Mouse (Mus musculus) spleen, adult 2 months (tissue): Measurements from ENCODE around the gene Lhpp. TPM values are rescaled to one million over a fixed set of nuclear protein-coding genes. Genes with fewer than 3 reads are reported as not detected.
A peak's percentile ranks its signal among the peaks of the same experiment; 100 is the strongest.

Experiments
- DNase-seq, 2 experiments: peaks; one replicate each; pipeline versions ENCODE4 v3.0.0 to v3.0.0-alpha.2; 2012 to 2021; ENCODE audit warnings: low spot score in 2 of 2, low read depth in 1 of 2
- H3K27ac ChIP-seq: fragments of 200-500 bp; 2 replicates; pipeline ENCODE4 v1.5.1; 2012; ENCODE audit warnings: low read length, inconsistent platforms; ENCODE audit not compliant: insufficient read depth
- H3K27me3 ChIP-seq: fragments of 200-500 bp; 2 replicates; pipeline ENCODE4 v1.6.1; 2012; ENCODE audit warnings: mild to moderate bottlenecking, moderate library complexity, low read length, inconsistent platforms; ENCODE audit not compliant: control insufficient read depth, insufficient read depth
- H3K36me3 ChIP-seq: fragments of 200-500 bp; 2 replicates; pipeline ENCODE4 v1.6.1; 2012; ENCODE audit warnings: mild to moderate bottlenecking, low read length, inconsistent platforms; ENCODE audit not compliant: control insufficient read depth, insufficient read depth
- H3K4me1 ChIP-seq: fragments of 200-500 bp; 2 replicates; pipeline ENCODE4 v1.6.1; 2011; ENCODE audit warnings: inconsistent platforms; ENCODE audit not compliant: control insufficient read depth, insufficient read depth, insufficient read length
- H3K4me3 ChIP-seq: fragments of 200-500 bp; 2 replicates; pipeline ENCODE4 v1.5.1; 2011; ENCODE audit warnings: mild to moderate bottlenecking, inconsistent platforms; ENCODE audit not compliant: insufficient read depth, insufficient read length; ENCODE audit errors: extremely low read depth
- CTCF ChIP-seq: fragments of 200-500 bp; IDR thresholded peaks from 2 replicates; pipeline ENCODE4 v1.5.1; 2011; ENCODE audit warnings: mild to moderate bottlenecking, inconsistent platforms; ENCODE audit not compliant: insufficient read depth, insufficient read length, insufficient replicate concordance; ENCODE audit errors: extremely low read depth
- POLR2A ChIP-seq: fragments of 200-500 bp; IDR thresholded peaks from 2 replicates; pipeline ENCODE4 v1.6.1; 2011; ENCODE audit warnings: low read depth, low read length, inconsistent platforms
- WGBS: fragments of 180-500 bp; shearing (Covaris S2); methylation state at CpG from one replicate; pipeline ENCODE4 v1.1.7; 2018; 5-methylcytosine and 5-hydroxymethylcytosine counted together
- polyA plus RNA-seq: library from polyadenylated mRNA; depleted of rRNA; stranded (reverse); fragments of >200 nt; gene quantifications from 2 replicates; pipeline ENCODE4 v1.2.3, GENCODE M21; 2012

Lhpp gene
- polyA plus RNA-seq, 1 experiment, result 5.6 TPM

DNA sequence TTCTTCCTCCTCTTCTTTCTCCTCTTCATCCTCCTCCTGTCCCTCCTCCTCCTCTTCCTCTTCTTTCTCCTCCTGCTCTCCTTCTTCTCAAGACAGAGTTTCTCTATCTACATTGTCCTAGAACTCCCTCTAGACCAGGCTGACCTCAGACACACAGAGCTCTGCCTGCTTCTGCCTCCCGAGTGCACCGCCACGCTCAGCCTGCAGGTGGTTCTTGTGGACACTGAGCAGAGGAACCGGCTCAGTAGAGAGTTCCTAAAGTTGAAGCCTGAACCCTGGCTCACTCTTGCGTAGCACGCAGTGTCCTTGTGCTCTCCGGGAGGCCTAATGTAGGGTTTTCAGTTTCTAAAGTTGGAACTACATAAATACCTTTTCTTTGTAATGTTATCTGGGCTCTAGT lies 94.7 kb downstream of the Lhpp start:
- Histone ChIP-seq H3K36me3 (no peaks in the 10 kb centered on the region), H3K4me3 (no peak overlapping the region), H3K27me3 (no peaks in the 10 kb centered on the region), H3K4me1 (peaks cover 24% of the 10 kb centered on the region; the same call in 1 of the 2 replicates), H3K27ac (no peak overlapping the region)
- 58% methylated on average over 7 of the region's 7 CpGs for WGBS
- no peak for TF ChIP-seq POLR2A
- TF ChIP-seq CTCF, result peak; percentile 21; the same call in 1 of the 2 replicates
- no peak for DNase-seq

GRCm38 (mm10) chr7:132711579-132711978 lies 101.1 kb downstream of the Lhpp start:
- Histone ChIP-seq H3K4me3 (no peak overlapping the region), H3K36me3 (peaks cover 13% of the 10 kb centered on the region), H3K4me1 (peaks cover 27% of the 10 kb centered on the region), H3K27me3 (no peaks in the 10 kb centered on the region), H3K27ac (no peak overlapping the region)
- TF ChIP-seq POLR2A, result no peak
- no peak for TF ChIP-seq CTCF
- 94% methylated on average over 9 of the region's 9 CpGs for WGBS
- DNase-seq, result no peak

- TF ChIP-seq POLR2A (no peak), CTCF (no peak)
- H3K27me3 ChIP-seq, result no peaks in the 10 kb centered on the region
- no peak for DNase-seq
- peak overlapping the region; percentile 26; the same call in 1 of the 2 replicates for H3K27ac ChIP-seq
- peaks cover 27% of the 10 kb centered on the region for H3K4me1 ChIP-seq
- no peak overlapping the region for H3K4me3 ChIP-seq
- peaks cover 13% of the 10 kb centered on the region for H3K36me3 ChIP-seq
- WGBS, result 70% methylated on average over 16 of the region's 16 CpGs
Observed at GRCm38 (mm10) chr7:132712044-132712708, 101.7 kb downstream of the Lhpp start.

GRCm38 (mm10) chr7:132712956-132713355 lies 102.5 kb downstream of the Lhpp start:
- Histone ChIP-seq H3K4me3 (no peak overlapping the region), H3K27ac (peak overlapping the region; percentile 80), H3K36me3 (peaks cover 13% of the 10 kb centered on the region)

DNA sequence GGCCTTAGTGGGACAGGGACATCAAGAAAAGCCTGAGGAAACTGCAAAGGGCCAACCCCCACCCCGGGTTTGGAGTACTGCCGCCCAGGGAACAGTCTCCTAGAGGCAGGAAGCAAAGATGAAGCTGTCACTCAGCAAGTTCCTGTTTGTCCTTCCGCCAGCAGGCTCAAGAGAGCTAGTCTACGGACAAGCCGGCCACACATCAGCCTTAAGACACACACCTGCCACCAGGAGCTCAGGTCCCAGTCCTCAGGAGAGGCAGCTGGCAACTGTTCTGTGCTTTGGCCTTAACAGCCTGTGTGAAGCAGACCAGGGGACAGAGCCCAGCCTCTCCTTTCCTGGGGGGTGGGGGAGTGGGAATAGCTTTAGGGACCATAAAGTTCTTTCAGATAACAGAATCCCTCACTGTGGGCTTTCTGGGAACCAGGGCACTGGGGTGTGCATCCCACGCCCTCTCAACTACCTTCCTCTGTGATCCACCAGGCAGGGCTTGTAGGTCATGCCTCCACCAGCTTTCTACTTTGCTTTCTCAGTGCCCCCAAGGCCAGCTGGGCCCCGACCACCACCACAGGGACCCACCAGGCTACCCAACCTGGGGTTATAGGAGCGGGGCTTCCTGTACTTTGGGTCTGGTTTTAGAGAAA lies 103.2 kb downstream of the Lhpp start:
- H3K27ac ChIP-seq, result peak overlapping the region; percentile 80
- no peak overlapping the region for H3K4me3 ChIP-seq
- peaks cover 13% of the 10 kb centered on the region for H3K36me3 ChIP-seq
- 16% methylated on average over 8 of the region's 8 CpGs for WGBS
- peak in 1 of 2 experiments; percentile 50 for DNase-seq
- peaks cover 36% of the 10 kb centered on the region for H3K4me1 ChIP-seq
- H3K27me3 ChIP-seq, result no peaks in the 10 kb centered on the region
- TF ChIP-seq CTCF, result no peak
- no peak for TF ChIP-seq POLR2A

More at GRCm38 (mm10) chr7:132712956-132713355, 102.5 kb downstream of the Lhpp start:
- Histone ChIP-seq H3K4me1 (peaks cover 33% of the 10 kb centered on the region), H3K27me3 (no peaks in the 10 kb centered on the region)
- DNase-seq, result no peak
- TF ChIP-seq POLR2A (no peak), CTCF (no peak)
- WGBS, result 65% methylated on average over 7 of the region's 7 CpGs

DNA sequence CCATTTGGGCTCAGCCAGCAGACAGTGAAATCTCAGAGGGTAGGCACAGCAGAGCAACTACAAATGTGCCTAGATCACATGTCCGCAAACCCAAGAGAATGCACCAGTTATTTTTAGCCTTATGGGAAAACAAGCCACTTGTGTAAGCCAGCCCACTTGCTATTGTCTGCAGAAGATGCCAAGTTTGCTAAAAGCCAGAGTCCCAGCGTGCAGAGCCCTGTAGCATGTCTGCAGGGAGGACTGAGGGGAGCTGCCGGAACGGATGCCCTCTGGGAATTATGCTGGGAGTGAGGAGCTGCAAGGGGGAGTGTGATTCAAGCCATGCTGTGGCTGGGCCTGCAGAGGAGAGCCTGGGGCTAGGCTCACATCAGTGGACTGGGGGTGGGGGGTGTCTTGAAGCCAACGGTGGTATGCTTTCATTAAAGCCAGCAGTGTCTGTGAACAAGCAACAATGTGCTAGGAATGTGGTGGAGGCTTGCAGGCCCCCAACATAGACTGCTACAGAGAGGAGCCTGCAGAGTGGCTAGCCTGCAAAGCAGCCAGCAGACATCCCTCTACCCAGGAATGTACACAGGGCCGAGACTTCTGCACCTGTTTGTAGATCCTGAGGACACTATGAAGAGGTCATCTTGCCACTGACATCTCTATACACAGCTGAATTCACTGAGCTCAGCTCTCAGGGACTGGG lies 103.9 kb downstream of the Lhpp start:
- no peak overlapping the region for H3K4me3 ChIP-seq
- H3K36me3 ChIP-seq, result peaks cover 13% of the 10 kb centered on the region
- no peaks in the 10 kb centered on the region for H3K27me3 ChIP-seq
- no peak for DNase-seq
- WGBS, result 37% methylated on average over 6 of the region's 6 CpGs
- peak overlapping the region; percentile 80 for H3K27ac ChIP-seq
- H3K4me1 ChIP-seq, result peaks cover 36% of the 10 kb centered on the region
- no peak for TF ChIP-seq CTCF
- no peak for TF ChIP-seq POLR2A
